Mouse (Mus musculus) CD8-positive naive resting alpha-beta T cell, adult 2 months (primary cell): ENCODE measurements at regions not wholly inside any gene's neighbourhood (a gene's known extent, or its start where the extent isn't known, plus 50 kb on each side); places are given as distances from the start of the nearest gene placed in this dataset.

Experiments used
- DNase-seq, 2 experiments: peaks; one replicate each; pipeline ENCODE4 v3.0.0; 2022; ENCODE audit warnings: low read depth in 2 of 2, low spot score in 2 of 2

DNA sequence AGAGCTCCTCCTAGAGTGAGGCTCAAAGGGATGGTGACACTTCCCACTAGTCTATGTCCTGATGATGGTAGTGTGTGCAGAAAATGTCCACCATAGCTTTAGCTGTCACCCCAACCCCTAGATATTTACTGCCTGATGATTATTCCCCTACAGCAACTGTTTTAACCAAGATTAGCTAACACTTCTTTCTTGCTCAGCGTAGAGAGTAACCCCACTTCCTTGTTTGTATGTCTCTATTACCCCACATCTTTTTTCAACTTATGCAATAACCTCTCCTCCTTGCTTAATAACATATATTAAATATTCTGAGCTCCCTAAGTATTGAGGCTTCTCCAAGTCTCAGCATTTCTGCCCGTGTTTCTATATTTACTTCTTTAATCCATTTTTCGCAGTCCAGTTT is 404.2 kb upstream of the Cntn3 start:
- DNase-seq, result no peak

DNA sequence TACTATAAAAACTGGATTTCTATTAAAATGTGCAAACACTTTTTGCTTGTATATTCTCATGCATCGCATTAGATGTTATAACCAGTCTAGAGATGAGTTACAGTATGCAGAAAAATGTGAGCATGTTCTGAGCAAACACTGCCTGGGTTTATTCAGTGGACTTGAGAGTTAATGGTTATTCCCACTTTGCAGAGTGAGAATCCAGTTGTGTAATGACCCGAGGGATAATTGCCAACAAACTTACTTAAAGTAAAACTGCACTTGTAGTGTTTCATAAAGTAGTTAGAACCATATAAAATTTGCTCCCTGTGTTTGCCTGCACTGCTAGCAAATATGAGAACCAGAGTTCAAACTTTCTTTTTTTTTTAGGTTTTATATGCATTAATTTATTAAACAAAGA is 450.4 kb upstream of the Cntn3 start:
- DNase-seq, result no peak

DNA sequence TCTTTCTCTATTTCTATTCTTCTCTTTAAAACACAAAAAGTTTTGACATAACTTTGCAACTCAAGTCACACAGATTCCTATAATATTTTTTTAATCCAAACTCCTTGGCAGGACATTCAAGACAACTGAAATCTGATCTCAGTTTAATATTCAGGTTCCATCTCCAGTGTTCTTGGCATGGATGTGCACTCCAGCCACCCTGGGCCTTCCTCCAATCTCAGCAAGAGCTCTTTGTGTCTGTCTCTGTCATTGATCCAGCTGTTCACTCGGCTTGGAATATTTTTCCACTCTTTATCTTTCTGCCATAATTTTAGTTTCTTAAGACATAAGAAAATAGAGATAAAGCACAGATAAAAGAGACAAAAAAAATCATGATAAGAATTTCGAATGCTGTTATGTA is 451.1 kb upstream of the Cntn3 start:
- no peak for DNase-seq

DNA sequence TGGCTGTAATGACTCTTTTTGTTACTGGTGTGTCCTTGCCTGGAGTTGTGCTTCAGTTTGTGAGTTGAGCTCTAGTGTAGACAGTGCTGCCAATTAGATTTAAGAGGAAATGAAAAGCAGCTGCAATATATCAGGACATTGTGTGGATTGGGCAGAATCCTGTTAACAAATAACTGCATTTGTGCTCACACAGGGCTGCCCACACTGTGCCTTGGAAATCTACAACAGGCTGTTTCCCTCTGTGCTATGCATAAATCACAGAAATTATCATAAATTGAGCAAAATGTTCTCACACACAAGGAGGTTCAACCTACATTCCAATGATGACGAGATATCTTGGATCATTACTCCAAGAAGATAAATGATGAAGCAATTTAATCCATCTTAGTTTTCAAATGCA is 455.2 kb upstream of the Cntn3 start:
- no peak for DNase-seq

DNA sequence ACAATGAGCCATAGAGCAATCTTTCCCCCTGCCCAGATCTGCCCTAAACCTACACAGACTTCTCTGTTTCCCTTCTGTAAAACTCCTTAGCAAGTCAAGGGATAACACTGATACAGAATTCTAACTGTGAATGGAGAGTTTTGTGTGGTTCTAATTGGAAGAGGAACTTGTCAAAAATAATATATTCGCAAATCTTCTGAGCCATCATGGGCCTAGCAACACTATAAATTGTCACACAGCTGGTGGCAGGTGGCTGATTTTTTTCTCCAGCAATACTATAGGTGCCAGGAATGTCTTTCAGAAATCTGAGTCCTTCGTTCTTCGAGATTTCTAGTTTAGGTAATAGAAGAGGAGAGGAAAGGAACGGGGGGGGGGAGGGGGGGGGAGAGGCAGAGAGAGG is 460.5 kb upstream of the Cntn3 start:
- no peak for DNase-seq

DNA sequence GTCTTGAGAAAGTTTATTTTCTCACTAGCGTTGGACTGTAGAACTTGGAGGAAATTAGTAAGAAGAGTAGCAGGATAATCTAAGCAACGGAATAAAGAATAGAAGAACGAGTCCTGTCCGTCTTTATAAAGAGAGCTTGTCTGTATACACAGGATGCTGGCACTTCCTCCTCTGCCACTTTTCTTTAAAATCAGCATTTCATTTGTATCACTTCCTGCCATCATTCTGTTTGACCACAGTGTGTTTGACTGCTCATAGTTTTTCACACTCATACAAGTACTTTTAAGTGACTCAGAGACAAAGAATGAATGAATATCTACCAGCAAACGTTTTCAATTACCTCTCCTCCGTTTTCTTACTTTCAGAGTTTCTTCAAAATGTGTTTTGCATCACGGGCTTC is 461.0 kb upstream of the Cntn3 start:
- DNase-seq, result no peak

DNA sequence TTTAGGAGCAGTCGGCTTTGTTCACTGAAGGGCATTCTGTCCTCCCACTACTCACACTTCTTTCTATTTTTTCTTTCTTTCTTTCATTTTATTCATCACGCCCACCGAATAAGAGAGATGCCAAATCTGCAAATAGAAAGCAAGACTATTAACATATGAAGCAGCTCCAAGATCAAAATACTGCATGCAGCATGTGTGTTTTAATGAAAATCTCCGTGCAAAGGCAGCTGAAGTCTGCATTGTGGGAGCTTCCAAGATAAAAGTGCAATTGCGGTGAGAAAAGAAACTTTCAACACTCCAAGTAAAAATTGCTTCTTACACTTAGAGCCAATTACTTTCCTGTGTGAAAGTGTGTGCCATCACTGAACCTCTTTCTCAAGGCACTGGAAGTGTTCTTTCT is 449.8 kb upstream of the Chl1 start:
- no peak for DNase-seq

DNA sequence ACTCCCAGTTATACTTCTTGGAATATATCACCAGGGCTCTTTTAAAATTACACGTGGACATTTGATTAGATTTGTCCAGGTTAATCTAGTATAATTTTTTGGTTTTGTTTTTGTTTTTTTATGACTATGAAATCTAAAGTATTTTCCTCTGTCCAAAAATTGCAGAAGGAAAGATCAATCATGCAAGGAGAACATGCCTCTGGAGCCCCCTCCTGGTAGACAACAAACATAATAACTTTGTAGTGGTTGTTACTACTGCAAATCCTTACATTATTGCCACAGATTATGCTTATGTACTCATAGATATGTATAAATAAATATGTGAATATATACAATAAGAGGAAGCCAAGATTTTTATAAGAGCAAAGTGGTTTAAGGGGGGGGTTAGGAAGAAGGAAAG is 404.2 kb upstream of the Chl1 start:
- DNase-seq, result no peak

DNA sequence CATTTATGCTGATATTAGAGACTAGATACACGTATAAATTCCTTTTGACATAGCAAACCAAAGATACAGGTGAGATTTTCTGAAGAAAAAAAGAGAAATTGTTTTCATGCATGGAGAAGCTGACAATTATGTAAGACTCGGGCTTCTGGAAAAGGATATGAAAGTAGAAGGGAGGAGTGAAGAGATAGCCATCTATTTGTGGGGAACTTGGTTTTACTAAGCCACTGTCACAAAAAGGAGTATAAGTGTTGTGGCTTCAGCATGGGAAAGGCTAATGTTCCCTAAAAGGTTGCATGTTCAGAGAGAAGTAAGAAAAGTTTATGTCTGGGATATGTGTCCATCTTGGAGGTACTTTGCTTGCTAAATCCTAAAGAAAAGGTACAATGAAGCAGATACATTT is 390.8 kb upstream of the Chl1 start:
- no peak for DNase-seq

DNA sequence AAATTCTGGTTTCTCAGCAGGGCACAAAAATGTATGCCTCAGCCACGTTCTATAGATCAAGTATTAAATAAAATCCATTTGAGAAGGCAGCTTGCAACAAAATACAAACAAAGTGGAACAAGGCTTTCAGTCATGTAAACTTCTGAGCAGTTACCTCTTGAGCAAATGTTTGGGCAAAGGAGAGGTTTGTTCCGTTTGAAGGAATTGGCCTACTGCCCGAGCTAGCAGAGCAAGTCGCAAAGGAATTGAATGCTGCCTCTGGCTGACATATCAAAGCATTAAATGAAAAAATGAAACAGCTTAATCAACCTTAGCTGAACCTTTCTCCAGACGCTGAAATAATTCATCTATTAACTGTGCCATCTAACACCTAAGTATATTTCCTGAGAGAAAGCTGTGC is 369.5 kb upstream of the Chl1 start:
- DNase-seq, result no peak

DNA sequence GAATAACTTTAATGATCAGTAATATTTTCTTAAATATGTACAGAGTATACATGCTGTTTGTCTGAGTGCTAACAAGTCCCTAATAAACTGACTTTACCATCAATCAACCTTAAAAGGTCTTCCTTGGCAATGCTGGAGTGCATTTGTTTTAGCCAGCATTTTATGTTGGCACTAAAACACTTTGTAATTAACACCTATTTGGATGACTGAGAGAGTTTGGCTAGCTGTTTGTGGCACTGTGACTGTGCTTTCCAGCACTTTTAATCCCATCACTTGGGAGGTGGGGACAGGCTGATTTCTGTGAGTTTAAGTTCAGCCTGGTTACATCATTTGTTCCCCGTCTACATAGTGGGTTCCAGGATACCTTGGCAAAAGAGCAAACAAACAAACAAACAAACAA is 332.5 kb upstream of the Chl1 start:
- no peak for DNase-seq

DNA sequence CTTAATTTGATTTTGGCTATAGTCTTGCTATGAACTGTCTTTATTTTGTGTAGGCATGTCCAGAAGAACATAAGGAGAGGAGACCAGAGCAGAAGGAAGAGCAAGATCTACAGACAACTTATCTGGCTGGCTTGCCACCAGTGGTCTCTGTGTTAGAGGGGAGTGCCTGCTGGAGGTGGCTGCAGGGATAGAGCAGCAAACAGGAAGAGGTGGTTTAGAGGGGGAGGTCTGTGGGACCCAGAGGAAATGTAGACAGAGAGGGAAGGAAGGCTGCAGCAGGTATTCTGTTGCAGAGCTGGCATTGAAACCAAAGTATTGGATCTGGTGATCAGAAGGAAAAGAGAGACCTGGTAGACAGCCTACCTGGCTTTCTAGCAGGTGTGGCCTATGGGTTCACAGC is 327.0 kb upstream of the Chl1 start:
- no peak for DNase-seq

DNA sequence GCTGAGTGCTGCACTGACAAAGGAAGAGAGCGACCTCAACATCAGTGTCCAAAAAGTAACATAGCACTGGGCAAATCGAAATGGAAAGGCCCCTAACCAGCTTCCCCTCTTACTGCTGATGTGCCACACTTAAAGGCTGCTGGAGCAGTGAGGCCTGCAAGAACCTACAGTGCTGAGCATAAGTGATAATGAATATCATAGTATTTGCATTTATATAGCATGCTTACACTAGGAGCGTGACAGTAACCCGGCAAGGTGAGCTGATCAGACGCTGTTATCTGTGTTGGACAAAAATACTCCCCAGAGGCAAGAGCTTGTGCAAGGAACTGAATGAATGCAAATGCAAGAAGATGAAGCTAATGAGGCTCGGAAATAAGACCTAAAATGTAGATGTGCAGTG is 313.5 kb upstream of the Chl1 start:
- DNase-seq, result no peak

DNA sequence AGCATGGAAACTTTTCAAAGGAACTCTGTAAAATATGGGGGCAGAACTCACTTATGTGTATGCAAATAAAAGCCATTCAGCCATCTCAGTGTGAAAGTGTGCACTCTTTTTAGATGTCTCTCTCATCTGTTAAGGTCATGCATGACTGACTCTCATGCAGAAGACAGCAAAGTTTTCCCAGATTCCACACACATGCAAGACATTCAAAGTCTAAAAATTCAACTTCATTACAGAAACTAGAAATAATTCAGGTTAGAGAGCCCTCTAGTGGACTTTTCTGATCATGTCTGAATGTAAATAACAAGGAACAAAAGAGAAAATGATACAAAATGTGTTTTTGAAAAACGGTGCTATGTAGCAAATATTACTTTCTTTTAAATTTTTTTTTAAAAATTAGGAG is 308.8 kb upstream of the Chl1 start:
- no peak for DNase-seq

DNA sequence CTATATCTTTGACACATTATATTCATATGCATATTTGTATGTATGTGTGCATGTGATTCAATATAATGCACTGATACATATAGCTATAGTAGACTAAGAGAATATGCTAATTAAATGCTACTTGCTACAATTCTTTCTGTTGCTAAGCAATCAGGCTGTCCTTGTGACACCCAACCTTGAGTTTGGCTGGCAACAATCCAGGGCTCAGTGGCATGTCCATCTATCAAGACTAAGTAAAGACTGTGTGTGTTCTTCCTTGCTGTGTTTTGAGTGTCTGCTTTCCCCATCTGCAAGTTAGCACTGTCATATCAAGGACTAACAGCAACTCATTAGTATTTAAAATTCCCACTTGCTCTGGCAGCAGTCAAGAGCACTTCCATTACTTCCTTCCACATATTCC is 301.2 kb upstream of the Chl1 start:
- no peak for DNase-seq

DNA sequence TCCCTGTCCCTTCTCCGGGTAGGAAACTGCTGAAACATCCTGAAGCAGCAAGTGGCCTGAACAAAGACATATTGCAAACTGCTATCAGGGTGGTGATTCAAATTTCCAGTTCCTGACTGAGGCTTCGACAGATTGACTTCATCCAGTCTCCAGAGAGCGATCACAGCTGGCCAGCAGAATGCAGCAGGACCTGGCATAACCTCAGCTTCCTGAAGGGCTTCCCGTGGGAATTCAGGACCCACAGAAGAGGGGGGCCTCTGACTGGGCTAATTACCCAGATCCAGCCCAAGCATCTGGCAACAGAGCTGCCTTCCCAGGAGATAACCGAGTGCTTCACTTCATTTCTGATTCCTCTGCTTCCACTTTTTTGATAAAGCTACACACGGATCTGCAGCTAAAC is 297.2 kb upstream of the Chl1 start:
- no peak for DNase-seq

DNA sequence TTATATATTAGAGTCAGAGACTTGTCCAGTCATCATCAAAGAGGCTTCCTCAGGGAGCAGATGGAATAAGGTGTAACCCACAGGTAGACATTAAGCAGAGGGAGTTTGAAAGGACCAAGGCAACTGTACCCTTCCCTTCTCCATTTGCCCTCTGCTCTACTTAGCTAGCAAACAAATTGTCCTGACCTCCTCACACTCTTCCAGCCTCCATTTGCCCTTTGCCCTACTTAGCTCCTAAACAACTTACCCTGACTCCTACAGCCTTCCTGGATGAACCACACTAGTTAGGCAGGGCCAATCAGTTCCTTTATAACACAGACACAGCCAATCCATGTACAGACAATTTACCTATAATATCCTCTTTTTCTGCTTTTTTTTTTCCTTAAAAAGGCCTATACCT is 273.5 kb upstream of the Chl1 start:
- no peak for DNase-seq

DNA sequence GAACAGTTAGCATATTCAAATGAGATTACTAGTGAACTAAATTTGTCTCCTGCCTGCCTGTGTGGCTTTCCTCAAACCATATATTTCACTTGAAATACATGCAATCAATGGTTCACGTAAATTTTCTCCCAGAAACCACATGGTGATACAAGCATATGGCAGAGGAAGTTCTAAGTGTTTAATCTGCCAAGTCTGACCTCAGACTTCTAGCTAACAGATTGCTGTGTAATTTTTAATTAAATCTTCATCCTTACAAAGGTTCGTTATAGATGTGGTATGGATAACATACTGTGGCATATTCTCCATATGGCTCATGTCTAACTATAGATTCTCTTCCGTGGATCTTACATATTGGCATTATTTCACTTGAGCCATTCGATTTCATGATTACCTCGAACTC is 241.4 kb upstream of the Chl1 start:
- no peak for DNase-seq

DNA sequence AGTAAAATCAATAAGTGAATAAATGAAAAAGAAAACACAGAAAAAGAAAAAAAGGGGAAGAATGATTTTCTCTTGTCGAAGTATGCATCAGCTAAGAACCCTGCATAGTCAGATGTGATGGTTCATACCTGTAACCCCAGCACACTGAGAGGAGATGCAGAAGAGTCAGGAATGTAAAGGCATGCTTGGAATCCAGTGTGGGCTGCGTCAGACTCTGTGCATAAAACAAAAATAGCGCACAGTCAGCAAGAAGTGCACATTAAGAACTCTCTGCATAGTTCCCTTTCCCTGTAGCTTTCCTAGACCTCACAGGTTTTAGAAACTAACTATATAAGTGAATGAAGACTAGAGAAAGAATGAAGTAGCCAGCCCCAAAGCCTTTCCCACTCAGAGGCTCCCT is 238.2 kb upstream of the Chl1 start:
- no peak for DNase-seq

DNA sequence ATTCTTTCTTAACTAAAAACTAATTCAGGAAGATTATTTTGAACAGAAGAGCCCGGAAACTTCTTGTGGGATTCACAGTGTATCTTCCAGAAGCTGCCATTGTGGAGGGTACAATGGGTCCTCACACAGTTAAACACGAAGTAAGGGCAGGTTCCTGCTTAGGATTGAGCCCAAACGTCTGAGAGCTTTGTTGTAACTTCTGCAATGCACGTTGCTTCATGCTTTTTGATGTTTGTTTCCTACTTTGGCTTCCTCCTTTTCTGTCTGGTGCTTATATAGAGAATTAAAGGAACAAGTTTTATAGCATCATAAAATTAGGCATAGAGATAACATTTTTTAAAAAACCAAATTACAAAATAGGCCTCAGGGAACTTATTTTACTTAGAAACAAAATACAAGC is 235.3 kb upstream of the Chl1 start:
- no peak for DNase-seq

DNA sequence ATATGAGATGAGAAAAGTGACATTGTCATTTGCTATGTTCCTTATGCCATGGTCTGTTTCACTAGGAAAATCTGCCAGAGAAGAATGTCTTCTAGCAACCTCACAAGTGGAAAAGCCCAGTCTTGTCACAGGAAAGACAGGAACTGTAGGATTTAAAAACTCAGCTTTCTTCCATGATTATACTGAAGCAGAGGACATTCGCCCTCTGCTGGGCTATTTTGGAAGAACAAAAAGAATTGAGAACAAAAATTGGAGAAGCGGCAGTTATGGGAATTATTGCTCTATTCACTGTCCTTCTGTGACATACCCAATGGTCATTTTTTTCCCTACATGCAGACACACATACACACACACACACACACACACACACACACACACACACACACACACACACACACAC is 234.9 kb upstream of the Chl1 start:
- DNase-seq, result no peak

DNA sequence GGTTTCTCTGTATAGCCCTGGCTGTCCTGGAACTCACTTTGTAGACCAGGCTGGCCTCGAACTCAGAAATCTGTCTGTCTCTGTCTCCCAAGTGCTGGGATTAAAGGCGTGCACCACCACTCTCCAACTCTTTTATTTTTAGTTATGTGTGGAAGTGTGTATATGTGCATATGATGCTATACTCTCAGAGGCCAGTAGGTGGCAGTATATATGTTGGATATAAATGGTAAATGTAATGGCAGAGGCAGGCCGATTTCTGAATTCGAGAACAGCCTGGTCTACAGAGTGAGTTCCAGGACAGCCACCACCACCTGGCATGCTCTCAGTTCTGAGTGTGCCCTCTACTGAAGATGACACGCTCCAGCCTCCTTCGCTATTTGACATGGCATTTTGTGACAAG is 214.4 kb upstream of the Chl1 start:
- peak; percentile 5 to 24 for DNase-seq

DNA sequence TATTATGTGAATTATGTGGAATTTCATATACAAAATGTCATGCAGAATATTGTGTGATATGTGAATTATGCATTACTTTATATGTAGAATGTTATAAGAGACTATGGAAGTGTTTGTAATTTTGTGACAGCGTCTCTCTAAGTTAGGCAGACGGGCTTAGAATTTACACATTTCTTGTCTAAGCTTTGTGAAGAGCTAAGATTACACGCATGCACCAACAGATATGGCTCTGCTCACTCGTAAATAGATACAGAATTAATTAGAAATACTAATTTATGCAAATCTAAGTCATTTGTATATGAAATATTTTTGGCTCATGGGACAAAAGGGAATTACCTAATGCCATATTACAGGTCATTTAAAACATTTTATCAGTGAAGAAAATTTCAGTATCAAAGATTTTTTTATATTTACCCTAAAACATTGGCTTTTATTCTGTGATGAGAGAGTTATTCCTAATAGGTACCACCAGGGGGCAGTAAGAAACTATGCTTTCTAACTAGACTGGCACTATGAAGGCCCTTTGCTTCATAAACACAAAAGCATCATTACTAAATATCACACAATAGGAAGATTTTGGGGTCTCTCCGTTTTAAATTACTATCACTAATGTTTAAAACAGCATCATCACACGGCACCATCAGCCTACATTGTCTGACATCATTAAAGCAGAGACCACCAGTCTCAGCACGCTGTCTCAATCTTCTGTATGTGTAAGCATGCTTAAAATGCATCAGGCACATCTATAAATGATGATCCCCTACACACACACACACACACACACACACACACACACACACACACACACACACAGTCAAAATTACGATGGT is 203.8 kb upstream of the Chl1 start:
- DNase-seq, result no peak

DNA sequence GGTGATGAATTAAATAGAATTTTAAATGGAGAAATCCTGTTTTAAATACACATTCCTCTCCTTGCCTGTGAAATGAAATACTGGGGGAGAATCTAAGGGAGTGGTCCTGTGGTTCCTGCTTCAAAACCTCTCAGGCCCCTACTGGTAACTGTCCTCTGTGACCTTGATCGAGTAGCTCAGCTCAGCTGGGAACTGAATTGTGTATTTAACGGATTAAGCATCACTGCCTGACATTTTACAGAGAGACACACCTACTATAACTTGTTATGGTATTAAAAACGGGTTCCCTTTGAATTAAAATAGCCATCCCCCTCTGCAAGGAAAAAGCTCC is 203.2 kb upstream of the Chl1 start:
- no peak for DNase-seq
